Mouse (Mus musculus): ENCODE measurements at regions not wholly inside any gene's neighbourhood (a gene's known extent, or its start where the extent isn't known, plus 50 kb on each side); places are given as distances from the start of the nearest gene placed in this dataset.

DNA sequence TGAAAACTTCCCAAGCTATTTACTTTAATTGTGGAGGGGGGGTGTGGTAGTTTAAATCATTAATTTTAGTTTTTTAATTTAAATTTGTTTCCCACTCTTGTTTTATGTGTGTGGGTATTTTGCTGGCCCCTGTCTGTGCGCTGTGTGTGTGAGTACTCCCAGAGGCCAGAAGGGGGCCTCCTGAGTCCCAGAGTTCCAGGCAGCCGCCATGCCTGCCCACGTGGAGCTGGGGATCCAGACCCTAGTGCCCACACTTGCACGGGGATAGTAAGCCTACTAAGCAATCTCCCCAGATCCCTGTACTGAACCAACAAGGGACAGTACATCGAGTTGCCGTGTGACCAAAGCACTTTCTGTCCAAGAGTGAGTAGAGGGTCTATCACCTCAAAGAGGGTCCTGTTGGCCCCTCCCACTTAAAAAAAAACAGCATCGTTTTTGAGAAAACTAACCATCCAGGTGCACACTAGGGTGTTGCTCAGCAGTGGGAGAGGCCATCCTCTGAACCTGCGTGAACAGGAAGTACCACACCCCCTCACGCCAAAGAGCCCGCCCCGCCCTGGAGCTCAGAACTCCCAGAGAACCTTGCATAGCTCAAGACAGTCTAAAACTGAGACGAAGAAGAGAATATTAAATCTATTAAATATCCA, 160.4 kb upstream of the Haao start:
- TF ChIP-seq CTCF (IDR thresholded peaks at IDR 0.05; ENCODE audit: extremely low read depth, insufficient read length, insufficient replicate concordance, low read depth, low read length), result peak; percentile 24; the same call in 1 of the 2 replicates
- no peak for TF ChIP-seq POLR2A (IDR thresholded peaks at IDR 0.05; ENCODE audit: low read depth, low read length)

All from small intestine, adult 2 months (tissue).